Mouse (Mus musculus) mouse trophoblast stem cell (cell line): ENCODE measurements around the gene Ogfod1.
"Not testable (repeated sequence)": the region's sequence is repeated elsewhere in the genome, so short reads cannot be mapped to it uniquely, and the experiment has no call there.

ENCODE experiments used
- in situ Hi-C, 2 experiments: fragments of 300-500 bp; cut with MseI, MboI; formaldehyde crosslinking; loops; 2 replicates in 1 of 2; 3 replicates in 1 of 2; pipeline ENCODE4 v1.15.1; 2025

Ogfod1 gene

GRCm38 (mm10) chr8:94036944-94037524 is at the start of gene Ogfod1, which contains the start of gene Nudt21:
Gene Ogfod1 (plus strand): TSS chr8:94037198.
Gene Nudt21 (minus strand): TSS chr8:94037031.
- in situ Hi-C loops, result no loop called here

- in situ Hi-C loops, result no loop called here
Measured at GRCm38 (mm10) chr8:93989739-93990138, 47.3 kb upstream of the Ogfod1 start.

GRCm38 (mm10) chr8:93998961-93999360 is 38.0 kb upstream of the Ogfod1 start:
- in situ Hi-C loops, result no loop called here

GRCm38 (mm10) chr8:94004139-94004538 is 32.9 kb upstream of the Ogfod1 start:
- in situ Hi-C loops, result no loop called here

- in situ Hi-C loops, result no loop called here
Measured at GRCm38 (mm10) chr8:94009243-94009845, 27.7 kb upstream of the Ogfod1 start.

GRCm38 (mm10) chr8:94010101-94010705 is 26.8 kb upstream of the Ogfod1 start:
- in situ Hi-C loops, result no loop called here

GRCm38 (mm10) chr8:94011076-94012012 is 25.7 kb upstream of the Ogfod1 start:
- in situ Hi-C loops, result no loop called here

- in situ Hi-C loops, result no loop called here
Measured at GRCm38 (mm10) chr8:94012013-94012951, 24.7 kb upstream of the Ogfod1 start, which contains the start of gene Amfr. Gene Amfr (minus strand): TSS chr8:94012842.

- in situ Hi-C loops, result no loop called here
Measured at GRCm38 (mm10) chr8:94013026-94013612, 23.9 kb upstream of the Ogfod1 start.

- in situ Hi-C loops, result no loop called here
Measured at GRCm38 (mm10) chr8:94023916-94024315, 13.1 kb upstream of the Ogfod1 start.

- in situ Hi-C loops, result no loop called here
Measured at GRCm38 (mm10) chr8:94029701-94030100, 7.3 kb upstream of the Ogfod1 start.

- in situ Hi-C loops, result no loop called here
Measured at GRCm38 (mm10) chr8:94033601-94034000, 3.4 kb upstream of the Ogfod1 start.

- in situ Hi-C loops, result no loop called here
Measured at GRCm38 (mm10) chr8:94035200-94035599, 1.8 kb upstream of the Ogfod1 start.

- in situ Hi-C loops, result not testable (repeated sequence)
Measured at GRCm38 (mm10) chr8:94036541-94036940, 457 bp upstream of the Ogfod1 start.

GRCm38 (mm10) chr8:94037806-94038205 is 808 bp downstream of the Ogfod1 start:
- in situ Hi-C loops, result no loop called here

GRCm38 (mm10) chr8:94047845-94048244 is 10.8 kb downstream of the Ogfod1 start:
- in situ Hi-C loops, result no loop called here

GRCm38 (mm10) chr8:94052696-94053095 is 15.7 kb downstream of the Ogfod1 start:
- in situ Hi-C loops, result no loop called here

- in situ Hi-C loops, result no loop called here
Measured at GRCm38 (mm10) chr8:94057157-94057854, 20.3 kb downstream of the Ogfod1 start.

- in situ Hi-C loops, result no loop called here
Measured at GRCm38 (mm10) chr8:94066121-94066863, 29.3 kb downstream of the Ogfod1 start.
